Mouse (Mus musculus) forebrain, embryonic 16.5 days (tissue): ENCODE results near the gene Adamtsl1. TPM values are rescaled to one million over a fixed set of nuclear protein-coding genes. Genes with fewer than 3 reads are reported as not detected.
A peak's percentile ranks its signal among the peaks of the same experiment; 100 is the strongest.

Source experiments
- ATAC-seq: fragments of 200-750 bp; cut with Nextera tagmentation; 2 replicates; pipeline ENCODE4 v1.8.0; 2017; ENCODE audit warnings: mild to moderate bottlenecking, moderate library complexity
- H3K27ac ChIP-seq: fragments of 300-500 bp; sonication (generic); 2 replicates; pipeline ENCODE4 v1.5.1; 2014; ENCODE audit warnings: low read length, control low read depth
- H3K27me3 ChIP-seq: fragments of 300-500 bp; sonication (generic); replicated peaks from 2 replicates; pipeline ENCODE4 v1.6.1; 2014; ENCODE audit warnings: low read length; ENCODE audit not compliant: control insufficient read depth, insufficient read depth
- H3K36me3 ChIP-seq: fragments of 300-500 bp; sonication (generic); 2 replicates; pipeline ENCODE4 v1.6.1; 2014; ENCODE audit not compliant: control insufficient read depth, insufficient read depth
- H3K4me1 ChIP-seq: fragments of 300-500 bp; sonication (generic); replicated peaks from 2 replicates; pipeline ENCODE4 v1.6.1; 2014; ENCODE audit warnings: low read length; ENCODE audit not compliant: control insufficient read depth, insufficient read depth
- H3K4me2 ChIP-seq: fragments of 300-500 bp; sonication (generic); 2 replicates; pipeline ENCODE4 v1.6.1; 2014; ENCODE audit warnings: mild to moderate bottlenecking, low read length, control low read depth
- H3K4me3 ChIP-seq: fragments of 300-500 bp; sonication (generic); replicated peaks from 2 replicates; pipeline ENCODE4 v1.5.1; 2014; ENCODE audit warnings: mild to moderate bottlenecking, low read length, control low read depth
- H3K9ac ChIP-seq: fragments of 300-500 bp; sonication (generic); replicated peaks from 2 replicates; pipeline ENCODE4 v1.6.1; 2014; ENCODE audit warnings: low read depth, low read length, control low read depth
- H3K9me3 ChIP-seq: fragments of 300-500 bp; sonication (generic); 2 replicates; pipeline ENCODE4 v1.6.1; 2016; ENCODE audit warnings: low read length; ENCODE audit not compliant: control insufficient read depth
- WGBS: fragments of 180-500 bp; shearing (Covaris S2); extraction: QIAGEN DNeasy Blood & Tissue Kit; methylation state at CpG from one replicate; pipeline ENCODE4 v1.1.7; 2014; 5-methylcytosine and 5-hydroxymethylcytosine counted together
- polyA plus RNA-seq: library from polyadenylated mRNA; unstranded; fragments of >200 nt; fragmentation: Nextera tagmentation; extraction: Ambion mirVana; gene quantifications from 2 replicates; pipeline ENCODE4 v1.2.1, GENCODE M21; 2015

Adamtsl1 gene
- polyA plus RNA-seq, 1 experiment from 2014 or later: 6.7 TPM

GRCm38 (mm10) chr4:85709636-85710035, 195.7 kb downstream of the Adamtsl1 start:
- H3K27me3 ChIP-seq: peaks cover 13% of the 10 kb centered on the region
- H3K9ac ChIP-seq: no peak overlapping the region
- no peak overlapping the region for H3K4me2 ChIP-seq
- H3K9me3 ChIP-seq: no peaks in the 10 kb centered on the region
- no peak overlapping the region for H3K27ac ChIP-seq
- no peak overlapping the region for H3K4me3 ChIP-seq
- H3K36me3 ChIP-seq: no peaks in the 10 kb centered on the region
- peaks cover 6% of the 10 kb centered on the region; the same call in 1 of the 2 replicates for H3K4me1 ChIP-seq
- ATAC-seq: no peak
- WGBS: 96% methylated on average over 2 of the region's 2 CpGs

- WGBS: 60% methylated on average over 3 of the region's 3 CpGs
- no peaks in the 10 kb centered on the region for H3K36me3 ChIP-seq
- no peak overlapping the region for H3K9ac ChIP-seq
- no peak overlapping the region for H3K4me3 ChIP-seq
- H3K4me2 ChIP-seq: no peak overlapping the region
- no peaks in the 10 kb centered on the region for H3K9me3 ChIP-seq
- ATAC-seq: no peak
- no peaks in the 10 kb centered on the region for H3K27me3 ChIP-seq
- no peak overlapping the region for H3K27ac ChIP-seq
- no peaks in the 10 kb centered on the region for H3K4me1 ChIP-seq
Observed at GRCm38 (mm10) chr4:85724999-85725398, 211.0 kb downstream of the Adamtsl1 start.

DNA sequence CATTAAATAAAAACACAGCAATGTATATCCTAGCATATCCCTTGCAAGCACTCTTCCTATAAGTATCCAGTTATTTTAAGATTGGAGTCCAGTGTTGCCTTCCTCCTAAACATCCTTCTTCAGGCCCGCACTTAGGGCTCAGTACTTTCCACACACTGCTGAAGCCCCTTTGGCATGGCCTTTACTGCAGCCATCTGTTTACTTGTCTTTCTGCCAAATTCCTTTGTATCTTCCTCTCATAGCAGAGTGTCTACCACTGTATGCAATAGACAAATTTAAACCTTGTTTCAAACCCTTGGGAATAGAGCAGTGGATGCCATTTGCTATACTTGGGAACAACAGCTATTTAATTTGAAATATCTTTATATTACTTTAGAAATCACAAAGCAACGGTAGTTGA, 213.8 kb downstream of the Adamtsl1 start:
- H3K4me2 ChIP-seq: no peak overlapping the region
- 70% methylated on average over 2 of the region's 2 CpGs for WGBS
- no peak overlapping the region for H3K27ac ChIP-seq
- ATAC-seq: no peak
- no peaks in the 10 kb centered on the region for H3K36me3 ChIP-seq
- peaks cover 3% of the 10 kb centered on the region; the same call in 1 of the 2 replicates for H3K9me3 ChIP-seq
- H3K9ac ChIP-seq: no peak overlapping the region
- no peaks in the 10 kb centered on the region for H3K27me3 ChIP-seq
- no peak overlapping the region for H3K4me3 ChIP-seq
- no peaks in the 10 kb centered on the region for H3K4me1 ChIP-seq

DNA sequence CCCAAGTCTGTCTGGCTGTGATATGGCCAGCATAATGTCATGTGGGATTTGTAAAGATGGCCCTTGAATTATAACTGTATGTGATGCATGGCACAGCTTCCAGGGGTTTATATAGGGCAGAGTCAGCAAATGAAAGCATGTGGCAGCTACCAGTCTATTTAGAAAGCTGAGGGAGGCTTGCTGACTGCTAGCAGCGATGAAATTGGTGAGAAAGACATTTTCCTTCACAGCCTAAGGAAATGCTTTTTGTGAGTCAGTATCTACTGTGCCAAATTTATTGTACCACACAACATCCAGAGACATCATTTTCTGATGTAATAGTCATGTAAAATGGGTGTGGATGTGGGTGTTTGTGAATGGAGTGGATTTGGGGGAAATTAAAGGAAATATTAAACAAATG, 214.4 kb downstream of the Adamtsl1 start:
- no peaks in the 10 kb centered on the region for H3K4me1 ChIP-seq
- no peak for ATAC-seq
- 94% methylated on average over 1 of the region's 1 CpGs for WGBS
- H3K27me3 ChIP-seq: no peaks in the 10 kb centered on the region
- no peak overlapping the region for H3K4me2 ChIP-seq
- H3K36me3 ChIP-seq: no peaks in the 10 kb centered on the region
- H3K9ac ChIP-seq: no peak overlapping the region
- H3K9me3 ChIP-seq: peaks cover 3% of the 10 kb centered on the region; the same call in 1 of the 2 replicates
- H3K27ac ChIP-seq: no peak overlapping the region
- H3K4me3 ChIP-seq: no peak overlapping the region

- Histone ChIP-seq H3K4me3 (no peak overlapping the region), H3K36me3 (no peaks in the 10 kb centered on the region), H3K27me3 (0 out of 2 replicates have a peak, but pooled peaks cover 3% of the 10 kb centered on the region), H3K9ac (no peak overlapping the region), H3K4me2 (no peak overlapping the region), H3K27ac (no peak overlapping the region), H3K4me1 (0 out of 2 replicates have a peak, but pooled peaks cover 4% of the 10 kb centered on the region), H3K9me3 (no peaks in the 10 kb centered on the region)
- no peak for ATAC-seq
- 80% methylated on average over 4 of the region's 4 CpGs for WGBS
Observed at GRCm38 (mm10) chr4:85740478-85740877, 226.5 kb downstream of the Adamtsl1 start.

GRCm38 (mm10) chr4:85741825-85742391, 227.9 kb downstream of the Adamtsl1 start:
- no peak overlapping the region for H3K9ac ChIP-seq
- 0 out of 2 replicates have a peak, but pooled peaks cover 4% of the 10 kb centered on the region for H3K4me1 ChIP-seq
- H3K9me3 ChIP-seq: no peaks in the 10 kb centered on the region
- no peak overlapping the region for H3K4me3 ChIP-seq
- H3K27ac ChIP-seq: no peak overlapping the region
- H3K4me2 ChIP-seq: no peak overlapping the region
- WGBS: 1% methylated on average over 3 of the region's 3 CpGs
- H3K27me3 ChIP-seq: 0 out of 2 replicates have a peak, but pooled peaks cover 3% of the 10 kb centered on the region
- H3K36me3 ChIP-seq: no peaks in the 10 kb centered on the region
- peak; percentile 61 for ATAC-seq

DNA sequence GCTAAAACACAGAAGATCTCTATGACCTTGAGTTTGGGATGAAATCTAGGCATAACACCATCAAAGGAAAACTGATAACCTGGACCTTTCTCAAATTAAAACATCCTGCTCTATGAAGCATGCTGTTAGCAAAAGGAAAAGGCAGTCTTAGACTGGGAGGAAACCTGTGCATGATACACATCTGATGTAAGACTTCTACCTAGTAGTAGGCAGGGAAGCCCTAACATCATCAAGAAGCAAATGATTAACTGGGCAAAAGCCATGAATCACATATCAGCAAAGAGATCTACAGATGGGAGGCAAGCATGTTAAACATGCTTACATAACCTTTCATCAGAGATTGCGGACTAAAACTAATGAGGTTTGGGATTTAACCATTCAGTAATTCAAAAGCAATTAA, 229.5 kb downstream of the Adamtsl1 start:
- no peak for ATAC-seq
- H3K9ac ChIP-seq: no peak overlapping the region
- 73% methylated on average over 1 of the region's 1 CpGs for WGBS

GRCm38 (mm10) chr4:85762684-85763083, 248.7 kb downstream of the Adamtsl1 start:
- Histone ChIP-seq H3K27me3 (no peaks in the 10 kb centered on the region), H3K27ac (no peak overlapping the region), H3K4me1 (peaks cover 14% of the 10 kb centered on the region), H3K4me2 (no peak overlapping the region), H3K9ac (no peak overlapping the region), H3K36me3 (no peaks in the 10 kb centered on the region), H3K4me3 (no peak overlapping the region), H3K9me3 (no peaks in the 10 kb centered on the region)
- peak; percentile 45 for ATAC-seq
- 49% methylated on average over 3 of the region's 3 CpGs for WGBS

More for the DNA sequence above, 229.5 kb downstream of the Adamtsl1 start:
- no peak overlapping the region for H3K27ac ChIP-seq
- no peak overlapping the region for H3K4me2 ChIP-seq
- H3K4me1 ChIP-seq: 0 out of 2 replicates have a peak, but pooled peaks cover 4% of the 10 kb centered on the region
- H3K4me3 ChIP-seq: no peak overlapping the region
- H3K9me3 ChIP-seq: no peaks in the 10 kb centered on the region
- H3K27me3 ChIP-seq: 0 out of 2 replicates have a peak, but pooled peaks cover 3% of the 10 kb centered on the region
- H3K36me3 ChIP-seq: no peaks in the 10 kb centered on the region

- 40% methylated on average over 5 of the region's 5 CpGs for WGBS
- peak; percentile 88 for ATAC-seq
- H3K4me3 ChIP-seq: no peak overlapping the region
- no peaks in the 10 kb centered on the region for H3K36me3 ChIP-seq
- H3K4me1 ChIP-seq: peaks cover 20% of the 10 kb centered on the region
- H3K9ac ChIP-seq: no peak overlapping the region
- no peaks in the 10 kb centered on the region for H3K27me3 ChIP-seq
- no peaks in the 10 kb centered on the region for H3K9me3 ChIP-seq
- no peak overlapping the region for H3K4me2 ChIP-seq
- H3K27ac ChIP-seq: no peak overlapping the region
Observed at GRCm38 (mm10) chr4:85763161-85764014, 249.4 kb downstream of the Adamtsl1 start.
